Mouse (Mus musculus) bone marrow, adult 2 months (tissue): Measurements from ENCODE around the gene Trim11.

Experiments used
- CTCF ChIP-seq: fragments of 200-500 bp; IDR thresholded peaks from 2 replicates; pipeline ENCODE4 v1.5.1; 2011; ENCODE audit warnings: low read length, control low read depth; ENCODE audit not compliant: control insufficient read depth, insufficient read depth
- POLR2A ChIP-seq: fragments of 200-500 bp; IDR thresholded peaks from 2 replicates; pipeline ENCODE4 v1.6.1; 2011; ENCODE audit warnings: low read depth, mild to moderate bottlenecking, control low read depth, low read length, borderline replicate concordance; ENCODE audit not compliant: control insufficient read depth

GRCm38 (mm10) chr11:58955868-58956257 lies 22.0 kb upstream of the Trim11 start:
- TF ChIP-seq CTCF = no peak
- no peak for TF ChIP-seq POLR2A
